Mouse (Mus musculus): ENCODE results near the gene Amdhd2. TPM values are rescaled to one million over a fixed set of nuclear protein-coding genes. Genes with fewer than 3 reads are reported as not detected.

Amdhd2 gene
- total RNA-seq, 2 experiments from 2014 or later = 8.3 to 13.5 TPM

GRCm38 (mm10) chr17:24108896-24109295 lies 54.7 kb downstream of the Amdhd2 start:
- DNase-seq = peak; percentile 61 to 76

Other genes with a start within 250 kb of the Amdhd2 start
- gene Dcpp3, start 246.3 kb downstream of the Amdhd2 start, total RNA-seq (2021) = not detected
- not detected for gene Sbp, start 222.1 kb downstream of the Amdhd2 start, total RNA-seq (2021)
- gene Sbpl, start 208.5 kb downstream of the Amdhd2 start, total RNA-seq (2021) = not detected
- gene Prss30, start 183.2 kb downstream of the Amdhd2 start, total RNA-seq (2021) = not detected
- gene Prss22, start 165.7 kb downstream of the Amdhd2 start, total RNA-seq (2021) = not detected
- not detected for gene Prss27, start 125.6 kb downstream of the Amdhd2 start, total RNA-seq (2021)
- 1 to 10 TPM; 7.5 to 7.8 TPM for gene Kctd5, start 90.3 kb downstream of the Amdhd2 start, total RNA-seq (2021)
- gene Pdpk1, start 12.8 kb downstream of the Amdhd2 start, total RNA-seq (2021) = 10 to 100 TPM; 39.7 to 41.1 TPM
- gene Atp6v0c, start 5.9 kb upstream of the Amdhd2 start, total RNA-seq (2021) = 100 to 1,000 TPM; 241 to 255 TPM
- gene Tbc1d24, start 41.8 kb upstream of the Amdhd2 start, total RNA-seq (2021) = 10 to 100 TPM; 12.3 to 14.4 TPM
- under 1 TPM; 0.67 to 0.72 TPM for gene Ntn3, start 45.8 kb upstream of the Amdhd2 start, total RNA-seq (2021)
- gene Tedc2, start 57.1 kb upstream of the Amdhd2 start, total RNA-seq (2021) = 1 to 10 TPM; 1.9 to 3.0 TPM
- under 1 TPM; 0.62 to 0.65 TPM for gene Ccnf, start 87.7 kb upstream of the Amdhd2 start, total RNA-seq (2021)
- under 1 TPM in 1 of 2 experiments, not detected in 1; 0.05 TPM for gene Abca17, start 187.3 kb upstream of the Amdhd2 start, total RNA-seq (2021)
- 10 to 100 TPM; 11.1 to 13.1 TPM for gene Abca3, start 188.2 kb upstream of the Amdhd2 start, total RNA-seq (2021)

Data from heart, adult 18-20 months (tissue).